Mouse (Mus musculus) heart, embryonic 12.5 days (tissue): ENCODE measurements around the gene Map3k6. TPM values are rescaled to one million over a fixed set of nuclear protein-coding genes. Genes with fewer than 3 reads are reported as not detected.

Source experiments
- ATAC-seq: fragments of 200-750 bp; cut with Nextera tagmentation; 2 replicates; pipeline ENCODE4 v1.8.0; 2017; ENCODE audit warnings: moderate TSS enrichment, moderate library complexity; ENCODE audit not compliant: insufficient number of reproducible peaks, low FRiP score
- H3K27ac ChIP-seq: fragments of 300-500 bp; sonication (generic); 2 replicates; pipeline ENCODE4 v1.5.1; 2016; ENCODE audit warnings: mild to moderate bottlenecking, moderate library complexity; ENCODE audit not compliant: poor library complexity, severe bottlenecking
- H3K27me3 ChIP-seq: fragments of 300-500 bp; sonication (generic); replicated peaks from 2 replicates; pipeline ENCODE4 v1.6.1; 2016; ENCODE audit warnings: mild to moderate bottlenecking, moderate library complexity
- H3K36me3 ChIP-seq: fragments of 300-500 bp; sonication (generic); 2 replicates; pipeline ENCODE4 v1.6.1; 2016; ENCODE audit warnings: mild to moderate bottlenecking, moderate library complexity
- H3K4me1 ChIP-seq: fragments of 300-500 bp; sonication (generic); replicated peaks from 2 replicates; pipeline ENCODE4 v1.6.1; 2016; ENCODE audit warnings: mild to moderate bottlenecking
- H3K4me2 ChIP-seq: fragments of 300-500 bp; sonication (generic); 2 replicates; pipeline ENCODE4 v1.6.1; 2016; ENCODE audit warnings: mild to moderate bottlenecking, moderate library complexity
- H3K4me3 ChIP-seq: fragments of 300-500 bp; sonication (generic); 2 replicates; pipeline ENCODE4 v1.5.1; 2016; ENCODE audit warnings: mild to moderate bottlenecking
- H3K9ac ChIP-seq: fragments of 300-500 bp; sonication (generic); 2 replicates; pipeline ENCODE4 v1.6.1; 2016; ENCODE audit warnings: mild to moderate bottlenecking, moderate library complexity
- H3K9me3 ChIP-seq: fragments of 300-500 bp; sonication (generic); replicated peaks from 2 replicates; pipeline ENCODE4 v1.6.1; 2016; ENCODE audit warnings: mild to moderate bottlenecking, moderate library complexity
- WGBS: fragments of 180-500 bp; shearing (Covaris S2); methylation state at CpG from one replicate; pipeline ENCODE4 v1.1.7; 2016; 5-methylcytosine and 5-hydroxymethylcytosine counted together
- polyA plus RNA-seq: library from polyadenylated mRNA; unstranded; fragments of >200 nt; fragmentation: Nextera tagmentation; extraction: Ambion mirVana; gene quantifications from 2 replicates; pipeline ENCODE4 v1.2.1, GENCODE M21; 2016

Map3k6 gene
- polyA plus RNA-seq, 1 experiment from 2014 or later, result 3.2 TPM

DNA sequence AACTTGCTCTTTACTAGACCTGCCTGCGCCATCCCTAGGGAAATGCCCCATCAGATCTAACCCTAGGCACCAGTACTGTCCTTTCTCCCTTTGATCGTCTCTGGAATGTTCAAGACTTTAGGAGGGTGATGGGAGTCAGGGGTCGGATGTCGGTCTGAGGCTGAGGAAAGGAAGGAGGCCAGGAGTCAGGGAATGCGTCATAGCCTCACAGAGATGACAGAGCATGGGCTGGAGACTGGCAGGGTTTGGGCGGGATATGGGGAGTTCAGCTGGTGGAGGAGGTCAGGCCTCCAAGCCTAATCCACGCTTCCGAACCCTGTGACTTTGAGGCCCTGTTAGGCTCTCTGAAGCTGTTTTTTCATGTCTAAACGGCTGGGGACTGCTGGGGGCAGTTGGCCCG lies 27.0 kb upstream of the Map3k6 start:
- Histone ChIP-seq H3K4me1 (peaks cover 23% of the 10 kb centered on the region), H3K9me3 (no peaks in the 10 kb centered on the region), H3K27ac (no peak overlapping the region), H3K36me3 (no peaks in the 10 kb centered on the region), H3K27me3 (peaks cover 46% of the 10 kb centered on the region), H3K9ac (no peak overlapping the region), H3K4me2 (peak overlapping the region; percentile 99), H3K4me3 (peak overlapping the region; percentile 13; the same call in 1 of the 2 replicates)
- WGBS, result 14% methylated on average over 10 of the region's 10 CpGs
- no peak for ATAC-seq

DNA sequence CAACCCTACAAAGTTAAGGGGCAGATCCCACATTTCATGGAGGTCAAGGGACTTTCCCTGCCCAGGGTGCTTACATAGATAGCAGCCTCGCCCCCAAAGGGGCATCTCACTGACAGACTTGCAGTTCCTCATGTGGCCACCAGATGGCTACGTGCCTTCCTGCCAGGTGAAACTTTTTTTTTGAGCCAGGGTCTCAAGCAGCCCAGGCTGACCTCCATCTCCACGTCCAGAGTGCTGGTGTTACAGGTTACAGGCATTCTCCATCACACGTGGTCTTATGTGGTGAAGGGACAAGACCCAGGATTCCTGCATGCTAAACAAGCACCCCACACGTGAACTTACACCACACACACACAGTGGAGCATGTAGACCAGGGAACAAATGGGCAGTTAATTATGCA lies 23.0 kb upstream of the Map3k6 start:
- H3K4me2 ChIP-seq, result no peak overlapping the region
- no peak for ATAC-seq
- no peak overlapping the region for H3K9ac ChIP-seq
- no peaks in the 10 kb centered on the region for H3K9me3 ChIP-seq
- H3K27me3 ChIP-seq, result peaks cover 58% of the 10 kb centered on the region
- no peaks in the 10 kb centered on the region for H3K36me3 ChIP-seq
- no peak overlapping the region for H3K27ac ChIP-seq
- H3K4me3 ChIP-seq, result no peak overlapping the region
- 4% methylated on average over 5 of the region's 5 CpGs for WGBS
- H3K4me1 ChIP-seq, result peaks cover 20% of the 10 kb centered on the region

DNA sequence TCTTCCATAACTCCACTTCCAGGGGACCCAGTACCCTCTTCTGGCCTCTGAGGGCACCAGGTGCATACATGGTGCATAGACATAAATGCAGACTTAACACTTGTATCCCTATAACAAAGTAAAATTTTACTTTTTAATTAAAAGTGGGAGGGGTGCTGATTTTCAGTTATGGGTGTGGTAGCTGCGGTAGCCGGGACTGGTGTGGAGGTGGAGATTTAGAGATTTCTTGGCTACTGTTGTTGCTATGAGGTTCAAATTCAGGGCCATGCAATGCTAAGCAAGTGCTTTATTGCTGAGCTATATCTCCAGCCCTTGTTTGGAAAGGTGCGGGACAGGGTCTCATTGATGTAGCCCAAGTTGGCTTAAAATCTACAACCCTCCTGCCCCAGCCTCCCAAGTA lies 21.9 kb upstream of the Map3k6 start:
- Histone ChIP-seq H3K9me3 (no peaks in the 10 kb centered on the region), H3K36me3 (no peaks in the 10 kb centered on the region), H3K27ac (no peak overlapping the region), H3K4me3 (no peak overlapping the region), H3K4me1 (peaks cover 9% of the 10 kb centered on the region), H3K27me3 (peaks cover 50% of the 10 kb centered on the region), H3K9ac (no peak overlapping the region), H3K4me2 (no peak overlapping the region)
- ATAC-seq, result no peak
- whole genome bisulfite sequencing, result 82% methylated on average over 3 of the region's 3 CpGs

DNA sequence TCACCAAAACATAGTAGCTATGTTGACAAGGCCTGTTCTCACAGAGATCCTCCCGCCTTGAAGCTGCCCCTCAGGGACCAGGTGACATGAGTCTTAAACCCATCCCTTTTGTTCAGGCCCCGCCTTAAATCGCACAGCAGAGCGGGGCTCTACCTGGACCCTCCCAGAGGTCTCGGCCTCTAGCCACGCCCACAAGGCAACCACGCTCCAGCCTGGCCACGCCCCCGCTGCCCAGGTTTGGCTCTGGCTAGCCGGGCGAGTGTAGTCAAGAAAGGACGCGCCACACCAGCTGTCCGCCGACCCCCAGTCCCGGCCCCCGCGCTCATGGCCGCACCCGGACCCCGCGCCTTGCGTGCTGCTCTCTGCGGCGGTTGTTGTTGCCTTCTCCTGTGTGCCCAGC lies 20.0 kb upstream of the Map3k6 start:
- no peaks in the 10 kb centered on the region for H3K9me3 ChIP-seq
- peak overlapping the region; percentile 41 for H3K4me3 ChIP-seq
- H3K4me2 ChIP-seq, result peak overlapping the region; percentile 79
- 1% methylated on average over 25 of the region's 25 CpGs for WGBS
- no peak for ATAC-seq
- H3K36me3 ChIP-seq, result no peaks in the 10 kb centered on the region
- H3K4me1 ChIP-seq, result peaks cover 11% of the 10 kb centered on the region
- H3K27ac ChIP-seq, result no peak overlapping the region
- H3K9ac ChIP-seq, result peak overlapping the region; percentile 61
- H3K27me3 ChIP-seq, result peaks cover 33% of the 10 kb centered on the region

GRCm38 (mm10) chr4:133221701-133222100 lies 18.9 kb upstream of the Map3k6 start:
- WGBS, result 71% methylated on average over 8 of the region's 8 CpGs

GRCm38 (mm10) chr4:133223875-133224274 lies 16.7 kb upstream of the Map3k6 start:
- no peak overlapping the region for H3K4me2 ChIP-seq
- no peak overlapping the region for H3K9ac ChIP-seq
- 63% methylated on average over 5 of the region's 5 CpGs for WGBS
- H3K4me1 ChIP-seq, result peaks cover 11% of the 10 kb centered on the region
- no peak overlapping the region for H3K4me3 ChIP-seq
- no peak overlapping the region for H3K27ac ChIP-seq
- H3K36me3 ChIP-seq, result no peaks in the 10 kb centered on the region
- H3K27me3 ChIP-seq, result peaks cover 33% of the 10 kb centered on the region
- no peaks in the 10 kb centered on the region for H3K9me3 ChIP-seq
- ATAC-seq, result no peak

More at GRCm38 (mm10) chr4:133221701-133222100, 18.9 kb upstream of the Map3k6 start:
- no peaks in the 10 kb centered on the region for H3K9me3 ChIP-seq
- peaks cover 33% of the 10 kb centered on the region for H3K27me3 ChIP-seq
- no peak overlapping the region for H3K4me3 ChIP-seq
- no peaks in the 10 kb centered on the region for H3K36me3 ChIP-seq
- no peak overlapping the region for H3K9ac ChIP-seq
- no peak for ATAC-seq
- no peak overlapping the region for H3K27ac ChIP-seq
- H3K4me2 ChIP-seq, result no peak overlapping the region
- peaks cover 11% of the 10 kb centered on the region for H3K4me1 ChIP-seq

GRCm38 (mm10) chr4:133226073-133226472 lies 14.5 kb upstream of the Map3k6 start:
- no peak overlapping the region for H3K9ac ChIP-seq

DNA sequence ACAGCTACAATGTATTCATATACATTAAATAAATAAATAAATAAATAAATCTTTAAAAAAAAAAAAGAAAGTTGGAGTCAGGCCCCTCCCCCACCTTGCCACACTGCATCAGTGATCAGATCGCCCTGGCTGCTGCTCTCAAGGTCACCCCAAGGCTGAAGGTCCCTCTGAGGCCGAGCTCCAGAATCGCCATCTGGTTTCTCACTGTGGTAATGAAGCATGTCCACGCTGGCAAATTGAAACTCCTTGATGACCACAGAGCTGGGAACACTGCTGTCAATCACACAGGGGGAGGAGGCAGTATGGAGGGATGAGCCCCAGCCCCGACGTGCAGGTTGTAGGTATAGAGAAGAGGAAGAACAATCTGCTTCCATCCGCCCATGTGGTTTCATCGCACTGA lies 13.0 kb upstream of the Map3k6 start:
- Histone ChIP-seq H3K9me3 (no peaks in the 10 kb centered on the region; the same call in 1 of the 2 replicates), H3K4me2 (no peak overlapping the region), H3K9ac (no peak overlapping the region; the same call in 1 of the 2 replicates), H3K27ac (no peak overlapping the region), H3K4me3 (no peak overlapping the region), H3K27me3 (peaks cover 3% of the 10 kb centered on the region), H3K4me1 (peaks cover 3% of the 10 kb centered on the region; the same call in 1 of the 2 replicates), H3K36me3 (no peaks in the 10 kb centered on the region)
- ATAC-seq, result no peak
- WGBS, result 76% methylated on average over 8 of the region's 8 CpGs

More at GRCm38 (mm10) chr4:133226073-133226472, 14.5 kb upstream of the Map3k6 start:
- H3K9me3 ChIP-seq, result no peaks in the 10 kb centered on the region
- peaks cover 5% of the 10 kb centered on the region; the same call in 1 of the 2 replicates for H3K4me1 ChIP-seq
- no peak overlapping the region for H3K27ac ChIP-seq
- ATAC-seq, result no peak
- H3K4me2 ChIP-seq, result no peak overlapping the region
- peaks cover 19% of the 10 kb centered on the region for H3K27me3 ChIP-seq
- H3K4me3 ChIP-seq, result no peak overlapping the region
- WGBS, result 67% methylated on average over 10 of the region's 10 CpGs
- no peaks in the 10 kb centered on the region for H3K36me3 ChIP-seq

DNA sequence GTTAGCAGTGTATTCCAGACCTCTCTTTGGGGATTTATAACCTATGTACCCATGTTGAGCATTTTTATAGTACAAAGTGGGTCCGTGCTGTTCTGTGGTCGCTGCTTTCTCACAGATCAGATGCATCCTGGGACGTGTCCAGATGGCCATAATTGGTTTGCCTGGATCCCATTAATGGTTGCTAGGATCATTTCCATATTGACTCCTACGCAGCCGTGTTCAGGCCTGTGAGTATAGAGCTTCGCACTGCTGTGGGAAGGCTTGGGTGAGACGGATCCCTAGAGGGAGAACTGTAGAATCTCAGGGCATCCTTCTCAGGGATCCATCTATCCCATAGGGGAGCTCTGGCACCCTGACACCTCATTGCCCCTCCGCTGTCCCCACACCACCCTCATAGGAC lies 11.0 kb upstream of the Map3k6 start:
- no peak overlapping the region for H3K4me3 ChIP-seq
- no peak for ATAC-seq
- H3K27ac ChIP-seq, result no peak overlapping the region
- H3K9me3 ChIP-seq, result no peaks in the 10 kb centered on the region; the same call in 1 of the 2 replicates
- H3K4me1 ChIP-seq, result no peaks in the 10 kb centered on the region
- H3K36me3 ChIP-seq, result no peaks in the 10 kb centered on the region
- WGBS, result 85% methylated on average over 8 of the region's 8 CpGs
- H3K4me2 ChIP-seq, result no peak overlapping the region
- H3K9ac ChIP-seq, result no peak overlapping the region
- peaks cover 4% of the 10 kb centered on the region; the same call in 1 of the 2 replicates for H3K27me3 ChIP-seq

GRCm38 (mm10) chr4:133233285-133233976 lies 7.2 kb upstream of the Map3k6 start:
- Histone ChIP-seq H3K9ac (no peak overlapping the region), H3K4me1 (no peaks in the 10 kb centered on the region), H3K4me2 (no peak overlapping the region), H3K9me3 (no peaks in the 10 kb centered on the region; the same call in 1 of the 2 replicates), H3K36me3 (no peaks in the 10 kb centered on the region), H3K27me3 (peaks cover 12% of the 10 kb centered on the region), H3K27ac (no peak overlapping the region), H3K4me3 (no peak overlapping the region)
- WGBS, result 29% methylated on average over 10 of the region's 10 CpGs
- ATAC-seq, result no peak

GRCm38 (mm10) chr4:133234771-133235170 lies 5.8 kb upstream of the Map3k6 start:
- Histone ChIP-seq H3K9me3 (no peaks in the 10 kb centered on the region; the same call in 1 of the 2 replicates), H3K4me1 (no peaks in the 10 kb centered on the region), H3K9ac (no peak overlapping the region), H3K27me3 (peaks cover 21% of the 10 kb centered on the region), H3K4me2 (no peak overlapping the region), H3K36me3 (no peaks in the 10 kb centered on the region), H3K27ac (no peak overlapping the region), H3K4me3 (no peak overlapping the region)
- ATAC-seq, result no peak
- 49% methylated on average over 5 of the region's 5 CpGs for WGBS
